Mouse (Mus musculus) heart, postnatal 4 days (tissue): Measurements from ENCODE around the gene Fam216a. TPM values are rescaled to one million over a fixed set of nuclear protein-coding genes. Genes with fewer than 3 reads are reported as not detected.
"Not testable (repeated sequence)": the region's sequence is repeated elsewhere in the genome, so short reads cannot be mapped to it uniquely, and the experiment has no call there.

ENCODE experiments used
- DNase-seq: peaks from one replicate; pipeline ENCODE4 v3.0.0; 2021
- total RNA-seq, 2 experiments: library from RNA; stranded (reverse); gene quantifications; 2 replicates each; pipeline ENCODE4 v1.2.3; 2021

The Fam216a gene
- total RNA-seq, result 10 to 100 TPM; 21.9 to 24.1 TPM

GRCm38 (mm10) chr5:122372192-122372769 lies at the start of gene Fam216a:
Gene Fam216a, minus strand, starts transcription at chr5:122372364.
- peak; percentile 99 for DNase-seq

DNA sequence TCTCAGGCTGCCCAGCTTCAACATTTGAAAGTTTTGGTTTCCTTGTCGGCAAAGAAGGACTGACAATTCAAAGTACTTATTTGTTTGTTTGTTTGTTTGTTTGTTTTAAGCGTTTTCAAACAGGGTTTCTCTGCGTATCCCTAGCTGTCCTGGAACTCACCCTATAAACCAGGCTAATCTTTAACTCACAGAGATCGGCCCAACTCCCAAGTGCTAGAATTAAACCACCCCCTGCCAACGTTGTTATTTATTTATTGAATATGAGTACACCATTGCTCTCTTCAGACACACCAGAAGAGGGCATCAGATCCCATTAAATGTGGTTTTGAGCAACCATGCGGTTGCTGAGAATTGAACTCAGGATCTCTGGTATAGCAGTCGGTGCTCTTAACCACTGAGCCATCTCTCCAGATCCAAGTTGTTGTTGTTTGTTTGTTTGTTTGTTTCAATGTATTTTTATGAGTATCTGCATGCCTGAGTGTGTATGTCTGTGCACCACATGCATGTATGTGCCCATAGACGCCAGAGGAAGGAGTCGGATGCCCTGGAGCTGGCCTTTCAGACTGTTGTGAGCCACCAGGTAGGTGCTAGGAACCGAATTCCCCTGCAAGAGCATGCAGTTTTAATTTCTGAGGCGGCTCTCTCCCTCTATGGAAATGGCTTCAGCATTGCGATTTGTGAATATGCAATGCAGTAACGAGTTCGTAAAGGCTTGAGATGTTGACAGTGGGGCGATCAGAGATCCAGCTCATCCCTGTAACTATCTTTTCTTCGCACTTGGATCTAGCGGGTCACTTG lies 49.3 kb upstream of the Fam216a start, which contains the start of gene Anapc7:
Gene Anapc7, plus strand, starts transcription at position 423 of the 798 bp plus-strand sequence.
- no peak for DNase-seq

- not testable (repeated sequence) for DNase-seq
Measured at GRCm38 (mm10) chr5:122420676-122421075, 48.5 kb upstream of the Fam216a start.

DNA sequence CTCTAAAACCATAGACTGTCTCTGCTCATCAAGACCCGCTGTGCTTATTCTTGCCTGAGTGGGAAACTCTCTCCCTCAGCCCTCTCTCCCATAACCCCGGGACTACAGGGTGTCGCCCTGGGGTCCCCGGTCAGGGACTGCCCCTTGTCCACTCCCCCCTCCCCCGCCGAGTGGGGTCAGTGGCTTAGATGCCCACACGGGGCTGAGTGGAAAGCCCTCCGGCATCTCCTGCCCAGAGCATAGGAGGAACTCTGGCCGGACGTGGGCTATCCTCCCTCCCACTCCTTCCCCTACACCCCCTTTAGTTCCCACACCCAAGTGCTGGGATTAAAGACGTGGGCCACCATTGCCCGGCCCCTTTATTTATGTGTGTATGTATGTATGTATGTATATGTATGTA lies 43.3 kb upstream of the Fam216a start:
- no peak for DNase-seq

- no peak for DNase-seq
Measured at GRCm38 (mm10) chr5:122414351-122414750, 42.2 kb upstream of the Fam216a start.

DNA sequence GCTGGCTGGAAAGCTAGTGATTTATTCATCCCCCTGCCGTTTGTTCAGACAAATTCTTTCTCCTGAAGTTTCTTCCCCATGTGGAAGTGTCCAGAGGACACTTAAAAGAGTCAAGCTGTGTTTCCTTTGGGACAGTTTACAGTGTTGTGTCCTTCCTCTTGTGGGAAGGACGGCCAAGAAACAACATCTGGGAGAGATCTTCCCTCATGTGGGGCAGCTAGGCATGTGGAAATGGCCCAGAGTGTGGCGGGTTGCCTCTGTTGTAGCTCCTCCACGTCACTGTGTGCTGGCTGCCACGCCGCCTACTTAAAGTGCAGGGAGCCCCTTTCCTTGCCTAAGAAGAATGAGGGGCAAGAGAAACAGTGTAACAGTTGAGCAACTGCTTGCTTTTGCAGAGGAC lies 40.7 kb upstream of the Fam216a start:
- no peak for DNase-seq

GRCm38 (mm10) chr5:122411892-122412291 lies 39.7 kb upstream of the Fam216a start:
- no peak for DNase-seq

DNA sequence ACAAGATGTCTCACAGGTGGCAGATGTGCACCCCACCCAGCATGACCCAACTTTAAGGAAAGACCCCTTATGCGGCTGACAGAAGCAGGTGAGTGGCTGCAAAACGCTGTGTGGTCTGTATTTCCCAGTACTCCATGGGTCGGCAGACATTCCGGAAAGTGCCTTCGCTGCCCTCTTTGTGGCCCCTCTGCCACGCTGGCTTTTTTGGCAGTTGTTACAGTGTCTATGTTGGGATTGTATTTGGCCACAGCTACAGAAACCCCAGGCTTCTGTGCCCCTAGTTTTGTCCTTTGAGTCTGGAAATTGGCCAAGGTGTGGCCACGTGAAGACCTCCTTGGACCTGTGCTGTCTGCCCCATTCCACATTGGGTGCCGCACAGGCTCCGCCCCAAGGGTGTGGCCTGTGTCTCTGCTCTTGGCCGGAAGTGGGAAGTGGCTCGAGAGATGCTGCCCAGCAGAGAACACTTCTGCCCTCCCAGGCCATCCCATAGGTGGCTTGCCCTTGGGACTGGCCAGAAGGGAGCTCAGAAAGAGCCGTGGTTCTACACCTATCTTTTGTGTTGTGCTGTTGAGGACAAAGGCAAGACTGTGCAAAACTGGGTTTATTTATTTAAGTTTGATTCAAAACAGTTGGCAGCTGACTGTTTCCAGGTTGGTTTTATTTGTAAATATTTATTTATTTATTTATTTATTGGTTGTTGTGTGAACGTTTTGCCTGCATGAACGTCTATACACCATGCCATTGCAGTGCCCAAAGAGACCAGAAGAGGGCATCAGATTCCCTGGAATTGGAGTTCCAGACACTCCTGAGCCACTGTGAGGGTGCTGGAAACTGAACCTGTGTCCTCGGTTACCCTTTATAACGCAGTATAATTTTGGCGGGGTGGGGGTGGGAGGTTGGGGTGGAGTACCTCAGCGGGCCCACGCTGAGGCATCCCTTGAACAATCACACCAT lies 37.8 kb upstream of the Fam216a start:
- peak; percentile 50 for DNase-seq

DNA sequence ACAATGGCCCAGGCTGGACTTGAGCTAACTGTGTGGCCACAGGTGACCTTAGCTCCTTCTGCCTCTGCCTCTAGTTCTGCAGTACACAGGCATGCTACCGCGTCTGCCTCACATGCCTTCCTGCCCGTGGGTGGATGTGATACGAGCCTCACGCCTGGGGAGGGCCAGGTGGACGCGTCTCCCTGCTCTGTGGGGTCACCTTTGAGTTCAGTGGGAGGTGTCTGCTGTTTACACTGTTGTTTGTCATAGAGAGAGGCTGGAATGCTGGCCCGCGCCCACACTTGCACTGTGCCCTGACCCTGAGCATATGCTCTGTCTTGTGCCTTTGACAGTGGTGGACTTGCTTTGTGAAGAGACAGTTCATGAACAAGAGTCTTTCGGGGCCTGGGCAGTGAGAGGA lies 33.4 kb upstream of the Fam216a start:
- DNase-seq, result no peak

DNA sequence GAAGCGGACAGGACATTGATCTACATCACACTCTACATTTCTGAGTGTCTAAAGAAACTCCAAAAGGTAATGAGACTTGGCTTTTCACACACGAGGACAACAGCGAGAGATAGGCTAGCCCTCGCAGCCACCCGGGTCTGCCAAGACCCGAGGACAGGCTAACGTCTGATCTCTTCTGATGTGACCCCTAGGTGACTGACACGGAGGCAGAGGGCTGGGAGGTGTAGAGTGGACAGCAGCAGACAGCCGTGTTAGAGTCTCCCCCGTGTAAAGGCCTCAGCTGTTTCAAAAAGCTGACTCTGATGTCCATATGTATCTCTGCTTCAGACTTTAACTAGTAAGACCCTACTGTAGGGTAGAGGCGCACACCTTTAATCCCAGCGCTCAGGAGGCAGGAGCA lies 31.2 kb upstream of the Fam216a start:
- DNase-seq, result no peak

- peak; percentile 79 for DNase-seq
Measured at GRCm38 (mm10) chr5:122402772-122403171, 30.6 kb upstream of the Fam216a start.

DNA sequence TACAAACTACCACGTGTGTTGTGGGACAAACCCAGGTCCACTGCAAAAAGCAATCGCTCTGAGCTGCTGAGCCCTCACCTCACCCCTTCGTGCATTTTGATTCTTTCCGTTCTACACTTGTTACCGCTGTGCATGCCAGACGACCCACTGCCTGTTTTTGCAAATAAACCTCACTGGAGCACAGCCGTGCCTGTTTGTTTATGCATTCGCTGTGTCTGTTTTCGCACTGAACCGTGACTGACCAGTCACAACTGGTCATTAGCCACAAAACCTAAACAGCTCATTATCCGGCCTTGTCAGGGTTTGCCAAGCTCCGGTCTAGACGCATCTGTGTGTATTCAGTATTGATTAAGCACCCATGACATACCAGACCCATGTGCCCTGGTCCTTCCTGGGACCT lies 30.0 kb upstream of the Fam216a start:
- no peak for DNase-seq

DNA sequence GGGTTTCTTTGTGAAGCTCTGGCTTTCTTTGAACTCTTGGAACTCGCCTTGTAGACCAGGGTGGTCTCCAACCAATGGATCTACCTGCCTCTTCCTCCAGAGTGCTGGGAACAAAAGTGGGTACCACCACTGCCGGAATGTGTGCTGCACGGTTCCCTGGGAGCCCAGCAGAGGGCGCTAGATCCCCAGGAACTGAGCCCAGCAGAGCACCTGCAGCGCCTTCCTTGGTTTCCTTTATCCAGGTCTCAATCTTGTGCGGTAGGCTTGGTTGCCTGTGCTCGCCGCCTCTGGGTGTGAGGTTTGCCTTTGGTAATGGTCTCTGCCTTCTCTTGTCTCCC lies 29.1 kb upstream of the Fam216a start:
- DNase-seq, result peak; percentile 86

DNA sequence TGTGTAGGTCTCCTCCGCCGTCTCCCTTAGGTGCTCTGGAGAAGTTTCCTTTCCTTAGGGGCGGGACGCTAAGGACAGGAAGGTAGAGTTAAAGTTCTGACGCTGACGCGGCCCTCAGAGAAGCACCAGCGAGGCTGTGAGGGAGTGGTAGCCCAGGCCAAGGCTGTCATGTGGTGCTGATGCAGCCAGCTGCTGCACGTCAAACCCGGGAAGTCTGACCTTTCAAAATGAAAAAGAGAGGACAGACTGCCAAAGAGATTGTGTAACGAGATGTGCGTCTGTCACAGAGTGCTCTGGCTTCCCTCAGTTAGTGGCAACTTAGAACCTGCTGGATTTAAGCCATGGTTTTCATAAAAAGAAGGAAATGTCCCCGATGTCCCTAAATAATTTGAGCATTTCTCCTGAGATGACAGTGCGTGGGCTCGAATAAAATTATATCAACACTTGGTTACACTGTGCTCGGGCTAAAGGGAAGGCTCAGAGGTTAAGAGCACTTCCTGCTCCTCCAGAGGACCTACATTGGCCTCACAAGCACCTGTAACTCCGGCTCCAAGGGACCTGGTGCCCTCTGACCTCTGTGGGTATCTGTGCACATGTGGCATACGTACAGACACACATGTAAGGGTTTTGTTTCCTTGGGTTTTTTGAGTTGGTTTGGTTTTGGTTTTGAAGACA lies 28.6 kb upstream of the Fam216a start:
- peak; percentile 73 for DNase-seq

DNA sequence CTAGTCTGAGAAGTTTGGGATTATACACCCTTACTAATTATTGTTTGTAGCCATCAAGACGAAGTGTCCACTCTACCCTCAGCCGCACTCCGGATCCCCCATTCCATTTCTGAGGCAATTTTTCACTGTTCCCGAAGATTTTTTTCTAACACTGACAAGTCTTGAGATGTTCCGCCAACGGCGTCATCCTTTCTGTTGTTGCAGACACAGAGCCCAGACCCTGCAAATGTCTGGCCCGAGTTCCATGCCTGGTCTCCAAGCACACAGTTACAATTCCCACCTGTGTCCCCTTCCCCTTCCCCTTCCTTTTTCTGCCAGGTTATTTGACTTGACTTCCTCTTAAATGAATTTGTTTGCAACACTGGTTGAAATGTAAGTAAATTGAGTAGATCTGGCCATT lies 27.7 kb upstream of the Fam216a start:
- no peak for DNase-seq

DNA sequence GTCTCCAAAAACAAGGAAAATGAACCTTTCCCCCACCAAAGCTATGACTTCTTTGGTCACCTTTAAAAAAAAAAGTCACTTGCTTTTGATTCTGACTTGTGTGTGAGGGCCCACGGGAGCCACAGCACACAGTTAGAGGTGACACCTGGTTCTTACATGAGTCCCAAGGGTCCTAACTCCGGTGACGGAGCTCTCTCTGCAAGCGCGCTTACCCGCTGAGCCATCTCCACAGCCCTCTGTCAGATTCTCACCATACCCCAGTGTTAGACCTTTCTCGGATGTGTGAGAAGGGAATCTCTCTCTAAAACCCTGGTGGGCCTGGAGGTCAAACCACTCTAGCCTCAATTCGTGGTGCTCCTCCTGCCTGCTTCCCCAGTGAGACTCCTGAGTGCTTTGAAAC lies 25.3 kb upstream of the Fam216a start:
- no peak for DNase-seq

DNA sequence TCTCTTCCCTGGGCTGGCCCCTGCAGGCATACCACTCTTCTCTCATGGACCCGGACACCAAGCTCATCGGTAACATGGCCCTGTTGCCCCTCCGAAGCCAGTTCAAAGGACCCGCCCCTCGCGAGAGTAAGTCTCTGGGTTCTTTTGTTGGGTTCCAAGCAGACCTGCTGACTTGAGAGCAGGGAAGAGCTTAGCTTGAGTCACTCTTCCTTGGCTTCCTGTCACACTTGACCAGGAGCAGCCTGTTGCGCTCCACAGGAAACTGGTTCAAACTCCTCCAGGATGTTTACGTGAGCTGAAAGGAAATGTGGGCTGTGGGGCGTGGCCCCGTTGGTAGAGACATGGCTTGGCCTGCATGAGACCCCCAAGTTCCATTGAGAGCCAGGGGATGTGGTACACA lies 24.6 kb upstream of the Fam216a start:
- peak; percentile 65 for DNase-seq

- DNase-seq, result peak; percentile 87
Measured at GRCm38 (mm10) chr5:122393887-122394286, 21.7 kb upstream of the Fam216a start.

DNA sequence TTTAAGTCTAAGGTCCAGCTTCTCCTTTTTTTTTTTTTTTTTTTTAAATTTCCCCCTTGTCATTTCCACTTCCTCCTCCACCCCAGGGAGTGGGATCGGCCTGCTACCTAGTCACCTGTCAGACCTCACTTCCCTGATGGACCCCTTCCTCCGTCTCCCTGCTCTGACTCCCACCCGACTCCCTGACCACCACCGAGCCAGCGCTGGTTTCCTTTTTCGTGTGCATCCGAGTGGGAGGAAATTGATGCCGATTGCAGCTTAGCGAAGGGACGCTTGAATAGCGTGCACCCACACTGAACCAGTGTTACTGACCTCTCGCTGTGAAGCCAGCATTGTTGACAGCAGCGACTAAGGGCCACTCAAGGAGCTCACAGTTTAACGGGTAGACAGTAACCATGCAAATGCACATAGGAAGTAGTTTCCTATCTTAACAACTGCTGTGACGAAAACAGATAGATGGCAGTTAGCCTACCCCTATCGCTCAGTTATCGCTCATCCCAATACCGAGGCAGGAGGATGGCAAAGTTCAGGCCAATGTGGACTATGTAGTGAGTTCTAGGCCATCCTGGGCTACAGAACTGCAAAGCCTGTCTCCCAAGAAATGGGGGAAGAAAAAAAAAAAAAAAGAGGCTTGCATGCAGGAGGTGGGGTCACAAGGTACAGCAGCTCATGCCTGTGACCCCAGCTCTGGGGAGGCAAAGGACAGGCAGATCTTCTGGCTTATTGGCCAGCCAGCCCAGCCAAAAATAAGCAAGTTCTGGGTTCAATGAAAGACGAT lies 20.3 kb upstream of the Fam216a start:
- DNase-seq, result peak; percentile 36

DNA sequence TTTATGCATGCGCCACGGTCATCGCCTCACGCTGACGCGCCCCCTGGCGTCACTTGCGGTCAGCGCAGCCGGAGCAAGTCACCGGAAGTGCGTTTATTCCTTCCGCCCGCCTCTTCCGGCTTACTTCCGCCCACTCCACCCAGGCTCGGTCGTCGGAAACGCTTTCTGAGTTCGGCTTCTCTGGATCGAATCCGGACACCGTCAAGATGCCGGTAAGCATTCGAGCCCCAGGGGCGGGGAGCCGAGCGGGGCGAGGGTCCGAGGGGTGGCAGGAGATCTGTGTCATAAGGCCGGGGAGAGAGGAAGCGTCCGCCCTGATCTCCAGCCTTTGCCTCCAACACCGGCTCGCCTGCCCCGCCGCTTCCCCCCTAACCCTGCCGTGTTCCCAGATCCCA lies 19.6 kb upstream of the Fam216a start, which contains the start of gene Arpc3:
Gene Arpc3, plus strand, starts transcription at position 93 of the 395 bp plus-strand sequence.
- peak; percentile 95 for DNase-seq

GRCm38 (mm10) chr5:122391178-122391785 lies 19.1 kb upstream of the Fam216a start:
- no peak for DNase-seq
